Mouse (Mus musculus): ENCODE results near the gene Fbxl2.

Fbxl2 gene

DNA sequence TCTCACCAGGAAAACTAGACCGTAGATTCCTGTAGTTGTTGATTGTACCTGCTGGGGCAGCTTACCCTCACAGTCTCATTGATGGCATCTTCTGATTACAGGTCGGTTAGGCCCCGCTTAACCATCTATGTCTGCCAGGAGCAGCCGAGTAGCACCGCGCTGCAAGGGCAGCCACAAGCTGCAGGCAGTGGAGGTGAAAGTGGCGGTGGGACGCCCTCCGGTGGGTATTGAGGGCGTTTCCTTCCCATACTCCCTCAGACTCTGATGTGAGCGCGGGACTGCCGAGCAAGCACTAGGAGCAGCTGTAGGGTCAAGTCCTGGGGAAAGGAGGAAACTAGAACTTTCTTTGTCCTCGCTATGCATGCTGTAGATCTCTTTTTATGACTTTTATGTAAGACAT, 76.0 kb downstream of the Fbxl2 start:
- no peak for DNase-seq

DNA sequence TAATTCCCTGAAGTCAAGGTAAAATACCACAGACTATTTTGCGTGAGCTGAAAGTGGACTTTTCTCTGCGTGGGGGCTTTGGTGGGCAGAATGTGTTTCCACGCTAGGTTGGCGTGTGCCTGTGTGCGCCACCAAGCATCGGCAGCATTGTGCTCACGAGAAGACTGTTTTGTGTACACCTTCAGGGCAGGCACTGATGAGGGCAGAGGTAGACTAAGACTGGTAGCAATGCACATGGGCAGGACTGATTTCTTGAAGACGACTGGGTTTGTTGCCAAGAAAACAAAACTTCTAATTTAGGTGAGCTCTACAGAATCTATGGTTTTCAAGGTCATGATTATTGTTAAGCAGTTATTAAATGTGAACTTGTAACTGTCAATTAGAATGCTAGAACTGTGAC, 76.6 kb downstream of the Fbxl2 start:
- no peak for DNase-seq

DNA sequence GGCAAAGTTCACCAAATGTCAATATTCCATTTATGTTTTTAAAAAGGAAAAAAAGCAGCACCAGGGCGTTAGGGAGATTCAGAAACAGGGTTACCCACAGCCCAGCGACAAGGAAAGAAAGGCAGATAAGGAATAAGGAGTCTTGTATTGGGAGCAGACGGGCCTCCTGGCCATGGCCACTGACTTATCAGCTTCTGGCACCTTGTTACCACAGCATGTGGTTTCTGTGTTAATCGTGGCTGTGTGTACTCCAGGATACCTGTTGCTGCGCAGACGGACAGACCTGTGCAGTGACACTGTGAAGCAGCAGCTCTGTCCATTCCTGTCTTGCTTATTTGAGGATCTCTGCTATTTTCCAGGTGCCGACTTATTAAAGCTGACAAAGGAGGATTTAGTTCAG, 77.0 kb downstream of the Fbxl2 start:
- no peak for DNase-seq

DNA sequence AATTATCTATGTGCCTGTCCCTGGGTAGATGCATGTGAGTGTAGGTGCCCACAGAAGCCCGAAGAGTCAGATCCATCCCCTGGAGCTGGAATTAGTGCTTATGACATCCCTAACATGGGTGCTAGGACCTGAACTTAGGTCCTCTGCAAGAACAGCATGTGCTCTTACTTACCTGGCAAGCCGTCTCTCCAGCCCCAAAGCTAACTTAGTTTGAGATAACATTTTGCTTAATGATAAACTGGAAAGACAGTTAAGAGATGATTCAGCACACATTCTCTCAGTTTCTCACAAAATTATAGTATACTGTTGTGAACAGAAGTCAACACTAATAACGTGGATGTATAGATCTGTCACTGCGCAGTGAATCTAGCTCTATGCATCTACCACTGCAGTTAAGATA, 79.2 kb downstream of the Fbxl2 start:
- no peak for DNase-seq

DNA sequence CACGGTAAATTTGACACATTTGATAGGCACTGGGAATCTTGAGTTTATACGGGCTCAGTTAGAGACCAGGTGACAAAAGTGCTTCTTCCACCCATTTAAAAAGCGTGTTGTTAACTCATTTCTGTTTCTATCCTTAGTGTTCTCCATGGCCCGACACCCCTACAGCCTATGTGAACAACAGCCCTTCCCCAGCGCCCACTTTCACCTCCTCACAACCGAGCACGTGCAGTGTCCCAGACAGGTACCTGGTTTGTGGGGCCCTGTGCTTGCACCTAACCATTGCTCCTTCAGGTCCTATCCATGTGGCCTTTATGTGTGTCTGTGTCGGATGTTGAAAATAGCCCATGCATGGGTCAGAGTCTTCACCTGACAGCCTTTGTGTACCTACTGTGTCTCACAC, 81.6 kb downstream of the Fbxl2 start:
- no peak for DNase-seq

DNA sequence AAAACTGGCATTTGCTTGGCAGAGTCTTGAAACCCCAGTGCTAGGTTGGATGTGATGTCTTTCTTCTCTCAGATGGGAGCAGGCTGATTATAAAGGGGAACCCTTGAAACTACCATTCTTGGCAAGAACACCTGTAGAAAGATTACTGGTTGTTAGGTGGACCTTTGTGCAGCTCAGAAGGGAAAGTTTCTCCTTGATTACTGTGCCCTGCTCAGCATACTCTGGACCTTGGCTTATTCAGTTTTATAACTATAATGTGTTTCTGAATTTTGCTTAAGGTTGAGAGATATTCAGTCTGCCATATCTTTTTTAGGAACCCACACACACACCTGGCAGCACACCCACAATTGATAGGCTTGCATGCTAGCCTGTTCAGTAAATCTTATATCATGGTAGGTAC, 82.3 kb downstream of the Fbxl2 start:
- no peak for DNase-seq

DNA sequence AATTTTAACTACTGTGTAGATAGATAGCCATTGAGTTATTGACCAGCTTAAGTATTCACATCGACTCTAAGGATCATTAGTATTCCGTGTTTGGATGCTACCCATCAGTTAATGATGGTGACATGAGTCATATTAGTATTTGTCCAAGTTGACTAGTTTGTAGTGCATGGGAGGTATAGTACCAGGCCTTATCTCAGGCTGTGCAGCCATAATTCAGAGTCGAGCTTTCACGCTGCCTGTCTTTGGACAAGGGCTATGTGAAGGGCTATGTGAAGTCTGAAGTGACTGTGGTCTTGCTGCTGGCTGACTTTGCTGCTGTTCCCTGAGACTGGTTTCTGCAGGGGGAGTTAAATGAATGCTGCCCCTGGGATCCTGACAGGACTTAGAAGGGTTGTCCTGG, 88.2 kb downstream of the Fbxl2 start:
- no peak for DNase-seq

DNA sequence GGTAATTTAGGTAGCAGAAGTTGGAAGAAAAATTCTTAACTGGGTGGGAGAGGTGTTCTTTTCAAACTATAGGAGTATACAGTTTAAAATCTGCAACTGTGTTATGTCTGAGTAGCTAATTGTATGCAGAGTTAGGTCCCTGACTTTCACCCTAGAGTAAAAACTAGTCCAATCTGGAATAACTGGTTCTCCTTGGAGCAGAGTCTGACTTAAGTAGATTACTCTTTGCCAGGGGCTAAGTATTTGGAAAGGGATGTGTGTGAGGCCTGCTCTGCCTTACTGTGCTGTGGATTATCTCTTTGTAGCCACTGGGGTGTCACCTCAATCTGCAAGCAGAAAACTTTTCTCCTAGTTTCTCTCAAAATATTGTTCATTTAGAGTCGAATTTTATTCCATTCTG, 98.8 kb downstream of the Fbxl2 start:
- DNase-seq = no peak

DNA sequence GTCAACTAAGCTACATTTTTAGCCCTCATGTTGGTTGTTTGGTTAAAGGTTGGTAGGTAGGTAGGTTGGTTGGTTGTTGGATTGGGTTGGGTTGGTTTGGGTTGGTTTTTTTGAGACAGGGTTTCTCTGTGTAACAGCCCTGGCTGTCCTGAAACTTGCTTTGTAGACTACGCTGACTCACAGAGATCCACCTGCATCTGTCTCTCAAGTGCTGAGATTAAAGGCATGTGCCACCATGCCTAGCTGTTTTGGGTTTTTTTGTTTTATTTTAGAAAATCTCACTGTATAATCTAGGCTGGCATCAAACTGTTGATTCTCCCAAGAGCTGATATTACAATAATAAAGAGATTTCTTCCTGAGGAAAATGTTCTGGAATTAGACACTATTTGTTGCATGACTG, 102.6 kb downstream of the Fbxl2 start:
- DNase-seq = no peak

DNA sequence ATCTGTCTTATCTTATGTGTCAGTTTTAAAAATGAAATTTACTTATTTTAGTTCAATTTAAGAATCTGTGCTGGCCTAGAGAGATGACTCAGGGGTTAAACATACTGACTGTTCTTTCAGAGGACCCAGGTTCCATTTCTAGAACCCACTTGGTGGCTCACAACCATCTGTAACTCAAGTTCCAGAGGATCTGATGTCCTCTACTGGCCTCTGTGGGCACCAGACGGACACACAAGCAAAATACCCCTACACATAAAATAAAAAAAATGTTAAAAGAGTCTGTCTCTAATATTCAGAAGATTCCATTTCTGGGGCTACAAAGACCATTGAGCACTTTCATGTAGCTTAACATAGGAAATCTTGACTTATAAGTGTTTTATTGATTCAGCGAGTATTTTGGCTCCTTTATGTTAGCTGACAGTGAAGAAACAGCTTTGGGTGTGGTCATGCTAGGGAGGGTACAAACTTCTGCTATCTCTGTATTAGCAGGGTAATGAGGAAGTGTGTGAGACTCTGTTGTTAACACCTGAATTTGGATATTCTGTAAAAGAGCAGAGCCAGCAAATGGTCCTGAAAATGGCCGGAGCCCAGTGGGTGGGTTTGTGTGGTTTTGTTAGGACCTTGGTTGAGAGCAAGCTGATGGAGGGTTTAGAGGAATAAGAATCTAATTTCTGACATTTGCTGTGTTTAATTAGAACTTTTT, 104.7 kb downstream of the Fbxl2 start:
- no peak for DNase-seq

DNA sequence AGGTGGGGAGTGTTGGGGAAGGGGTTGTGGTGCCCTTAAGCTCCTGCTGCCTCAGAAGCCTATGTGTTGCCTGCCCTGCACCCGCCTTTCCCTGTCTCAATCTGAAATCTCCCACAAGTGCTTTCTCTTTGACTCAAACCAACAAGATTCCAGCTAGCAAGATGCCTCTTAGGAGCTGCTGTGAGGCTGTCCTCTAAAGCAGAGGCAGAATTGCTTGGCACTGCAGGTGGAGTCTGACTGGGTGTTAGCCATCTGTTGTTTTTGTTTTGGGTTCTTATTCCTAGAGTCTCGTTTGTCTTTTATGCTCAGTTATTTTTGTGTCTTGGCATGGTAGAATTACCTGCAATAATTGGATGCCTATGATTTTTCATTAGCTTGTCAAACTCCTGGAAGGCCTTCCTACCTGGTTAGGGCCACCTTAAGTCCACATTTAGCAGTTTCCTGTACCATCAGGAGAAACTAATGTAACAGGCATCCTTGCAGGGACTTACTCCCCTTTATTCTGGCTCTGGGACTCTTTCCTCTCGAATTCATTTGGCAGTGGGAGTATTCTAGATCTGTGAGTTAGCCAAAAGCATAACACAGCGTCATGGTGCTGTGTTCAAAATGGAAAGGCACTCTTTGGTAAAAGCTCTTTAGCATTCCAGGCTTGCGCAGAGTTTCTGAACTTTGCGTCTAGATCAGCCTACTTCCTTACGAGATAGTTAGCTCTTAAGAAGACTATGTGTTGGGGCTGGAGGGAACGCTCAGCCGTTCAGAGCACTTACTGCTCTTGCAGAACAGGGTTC, 106.7 kb downstream of the Fbxl2 start:
- peak; percentile 47 to 61 for DNase-seq

DNA sequence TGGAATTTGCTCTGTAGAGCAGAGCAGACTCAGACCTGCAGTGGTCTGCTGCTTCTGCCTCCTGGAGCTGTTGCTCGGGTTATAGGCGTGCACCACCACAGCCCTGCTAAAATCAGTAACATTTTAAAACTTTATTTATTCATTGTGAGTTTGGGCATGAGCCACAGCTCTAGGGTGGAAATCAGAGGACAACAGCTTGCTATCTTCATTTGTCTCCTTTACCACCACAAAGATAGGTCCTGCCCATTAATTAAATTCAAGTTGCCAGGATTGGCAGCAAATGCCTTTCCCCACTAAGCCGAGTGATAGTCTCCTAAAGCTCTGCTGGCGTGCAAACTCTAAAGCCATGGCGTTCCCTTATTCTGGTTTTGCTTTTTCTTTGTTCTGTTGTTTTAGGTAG, 110.4 kb downstream of the Fbxl2 start:
- DNase-seq = no peak

DNA sequence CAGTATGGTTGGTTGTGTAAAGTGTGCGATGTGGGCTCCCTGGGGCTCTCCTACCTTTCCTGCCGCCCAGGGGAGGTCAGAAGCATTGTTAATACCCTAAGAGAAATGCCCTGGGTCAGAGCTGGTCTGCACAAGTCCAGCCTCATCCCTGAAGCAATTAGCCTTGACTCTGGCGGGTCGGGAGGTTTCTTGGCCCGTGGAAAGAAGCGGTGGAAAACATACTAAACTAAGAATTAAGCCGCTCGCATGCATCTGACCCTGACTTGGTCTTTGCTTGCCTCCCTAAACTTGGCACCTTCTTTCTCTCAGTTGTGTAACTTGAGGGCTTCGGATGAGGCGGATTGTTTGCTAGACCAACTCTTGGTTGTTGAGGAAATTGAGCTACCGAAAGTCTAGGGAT, 113.5 kb downstream of the Fbxl2 start:
- DNase-seq = no peak

DNA sequence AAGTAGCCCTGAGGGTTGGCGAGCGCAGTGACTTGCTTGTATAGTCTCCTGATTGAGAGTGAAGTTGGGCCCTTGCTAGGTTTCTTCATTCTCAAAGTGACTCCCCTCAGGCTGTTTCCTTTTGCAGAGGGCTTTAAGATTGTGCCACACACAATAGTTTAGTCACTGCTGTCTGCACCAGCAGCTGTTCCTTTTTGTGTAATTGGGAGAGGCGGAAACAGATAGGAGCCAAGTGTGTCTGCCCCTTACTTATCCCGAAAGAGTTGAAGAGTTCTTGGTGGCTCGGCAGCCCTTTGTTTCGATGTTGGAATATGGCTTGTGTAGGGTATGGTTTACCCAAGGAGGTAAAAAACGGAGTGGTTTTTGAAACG, 113.9 kb downstream of the Fbxl2 start:
- no peak for DNase-seq

DNA sequence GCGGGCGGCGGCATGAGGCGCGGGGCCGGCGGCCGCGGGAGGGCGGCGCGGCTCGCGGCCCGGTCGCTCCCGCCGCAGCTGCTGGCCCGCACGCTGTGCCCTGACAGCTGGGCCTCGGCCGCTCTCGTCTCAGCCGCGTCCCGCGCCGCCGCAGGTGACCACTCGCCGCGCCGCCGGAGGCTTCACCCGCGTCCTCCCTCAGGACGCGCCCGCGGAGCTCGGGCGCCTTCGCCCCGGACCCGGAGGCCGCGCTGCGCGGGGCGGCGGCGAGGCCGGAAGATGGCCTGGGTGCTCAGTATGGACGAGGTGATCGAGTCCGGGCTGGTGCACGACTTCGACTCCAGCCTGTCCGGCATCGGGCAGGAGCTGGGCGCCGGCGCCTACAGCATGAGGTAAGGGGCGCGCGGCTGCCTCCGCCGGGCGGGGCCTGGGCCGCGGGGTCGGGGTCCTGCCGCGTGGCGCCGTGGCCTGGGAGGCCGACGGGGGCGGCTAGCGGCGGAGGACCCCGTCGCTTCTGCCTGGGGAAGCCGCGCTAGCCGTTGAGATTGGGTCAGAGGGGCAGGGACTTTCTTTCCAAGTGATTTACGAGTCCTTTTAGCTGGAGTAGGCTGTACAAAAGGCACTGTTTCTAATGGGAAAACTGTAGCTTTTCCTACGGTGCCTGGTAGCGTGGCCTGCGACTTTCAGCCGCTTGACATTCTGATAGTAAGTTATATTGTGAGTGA, 114.5 kb downstream of the Fbxl2 start:
- DNase-seq = peak; percentile 37 to 63

DNA sequence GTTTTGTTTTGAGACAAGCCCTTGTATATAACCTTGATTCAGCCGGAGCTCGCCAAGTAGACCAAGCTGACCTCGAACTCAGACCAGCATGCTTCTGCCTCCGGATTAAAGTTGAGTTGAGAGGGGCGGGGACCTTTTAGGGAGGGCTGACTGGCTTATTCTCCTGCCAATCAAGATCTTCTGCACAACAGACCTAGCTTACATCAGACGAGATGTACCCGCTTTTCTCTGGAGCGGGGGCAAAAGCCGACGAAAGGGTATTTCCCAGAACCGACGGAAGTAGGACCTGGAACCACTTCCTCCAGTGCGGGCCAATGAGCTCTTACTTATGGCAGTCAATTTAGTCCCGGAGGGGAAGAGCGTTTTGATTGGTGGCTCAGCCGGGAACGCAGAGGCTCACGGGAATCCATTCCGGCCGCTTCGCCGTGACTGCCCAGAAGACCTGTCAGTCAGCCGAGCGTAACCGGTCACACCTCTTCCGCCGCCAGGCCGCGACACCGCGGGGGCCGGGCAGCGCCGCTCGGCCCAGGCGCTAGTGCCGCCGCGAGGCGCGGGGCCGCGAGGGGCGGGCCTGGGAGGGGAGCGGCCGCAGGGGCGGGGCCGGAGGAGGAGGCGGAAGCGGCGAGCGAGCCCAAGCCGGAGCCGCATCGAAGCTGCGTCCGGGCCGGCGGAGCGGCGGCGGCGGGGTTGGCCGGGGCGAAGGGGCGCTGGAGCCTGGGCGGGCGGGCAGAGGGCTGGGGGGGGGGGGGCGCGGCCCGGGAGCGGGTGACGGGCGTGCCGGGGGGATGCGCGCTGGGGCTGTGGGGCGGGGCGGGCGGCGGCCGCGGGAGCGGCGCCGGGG, 115.2 kb downstream of the Fbxl2 start, which contains the start of gene Ubp1:
Gene Ubp1 (plus strand): TSS at position 401 of the 841 bp plus-strand sequence.
- peak; percentile 96 to 98 for DNase-seq

DNA sequence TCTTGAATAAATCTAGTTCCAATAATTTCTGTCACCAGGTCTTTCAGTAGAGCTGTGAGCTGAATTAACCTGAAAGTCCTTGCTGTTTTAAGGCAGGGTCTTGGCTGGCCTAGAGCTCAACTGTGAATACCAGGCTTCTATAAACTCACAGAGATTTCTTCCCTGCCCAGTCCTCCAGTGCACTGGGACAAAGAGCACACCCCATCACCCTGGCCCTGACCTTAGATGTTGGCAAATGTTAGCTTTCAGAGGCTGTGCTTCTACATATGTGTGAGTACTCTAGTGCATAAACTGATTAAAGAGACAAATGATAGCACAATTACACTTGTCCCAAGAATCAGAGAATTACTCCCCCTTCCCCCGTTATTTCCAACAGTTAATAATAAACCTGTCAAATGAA, 116.3 kb downstream of the Fbxl2 start:
- DNase-seq = no peak

DNA sequence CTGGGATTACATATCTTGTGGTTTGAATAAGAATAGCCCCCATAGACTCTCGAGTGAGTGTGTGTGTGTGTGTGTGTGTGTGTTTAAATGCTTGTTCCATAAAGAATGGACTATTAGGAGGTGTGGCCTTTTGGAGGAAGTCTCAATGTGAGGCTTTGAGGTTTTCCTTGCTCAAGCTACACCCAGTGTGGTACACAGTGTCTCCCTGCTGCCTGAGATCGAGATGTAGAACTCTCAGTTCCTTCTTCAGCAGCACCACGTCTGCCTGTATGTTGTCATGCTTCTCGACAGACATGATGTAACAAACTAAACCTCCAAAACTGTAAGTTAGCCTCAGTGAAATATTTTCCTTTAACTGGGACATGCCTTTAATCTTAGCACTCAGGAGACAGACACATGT, 117.4 kb downstream of the Fbxl2 start:
- DNase-seq = no peak

DNA sequence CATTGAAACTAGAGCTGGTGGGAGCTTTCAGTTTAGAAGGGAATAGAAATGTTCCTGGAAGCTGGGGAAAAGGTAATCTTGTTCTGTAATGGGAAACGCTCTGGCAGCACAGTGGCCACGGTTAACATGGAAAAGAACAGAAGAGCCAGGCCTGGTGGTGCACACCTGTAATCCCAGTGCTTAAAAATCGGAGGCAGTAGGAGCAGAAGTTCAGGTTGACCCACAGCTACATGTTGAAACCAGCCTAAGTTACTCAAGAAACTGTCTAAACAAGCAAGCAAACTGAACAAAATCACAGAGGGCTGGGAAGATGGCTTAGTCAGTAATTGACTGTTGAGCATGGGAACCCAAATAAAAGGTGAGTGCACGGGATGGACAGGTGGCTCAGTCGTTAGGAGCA, 121.1 kb downstream of the Fbxl2 start:
- DNase-seq = no peak

DNA sequence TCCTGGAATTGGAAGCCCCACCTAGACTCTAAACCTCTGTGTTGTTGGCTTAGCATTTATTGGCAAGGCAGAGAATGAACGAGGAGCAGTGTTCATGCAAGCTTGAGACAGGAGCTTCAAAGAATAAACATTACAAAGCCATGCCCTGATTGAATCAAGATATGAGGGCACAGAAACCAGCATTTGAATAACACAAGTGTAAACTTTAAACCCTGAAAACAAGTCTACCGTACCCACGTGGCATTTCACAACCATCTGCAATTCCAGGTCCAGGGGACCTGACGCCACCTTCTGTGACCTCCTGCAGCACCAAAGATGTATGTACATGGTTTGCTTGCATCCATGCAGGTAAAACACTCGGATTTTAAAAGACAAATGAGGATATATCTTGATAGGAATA, 123.3 kb downstream of the Fbxl2 start:
- DNase-seq = no peak

DNA sequence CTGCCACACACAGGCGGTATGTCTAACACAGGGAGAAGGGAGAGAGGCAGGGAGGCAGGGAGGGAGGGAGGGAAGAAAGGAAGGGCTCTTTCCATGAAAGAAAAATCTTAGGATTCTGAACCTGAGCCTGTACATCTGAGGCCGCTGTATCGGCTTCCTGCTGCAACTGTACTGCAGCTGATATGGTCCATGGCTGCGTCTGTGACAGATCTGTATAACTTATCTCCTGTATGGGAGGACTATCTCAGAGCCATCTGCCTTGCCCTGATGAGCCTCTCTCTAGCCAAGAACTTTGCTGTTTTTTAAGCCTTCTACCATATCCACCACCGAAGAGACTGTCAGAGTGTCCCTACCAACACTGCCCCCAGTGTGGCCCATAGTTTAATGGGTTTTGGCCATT, 130.2 kb downstream of the Fbxl2 start:
- no peak for DNase-seq
